Mouse (Mus musculus) forebrain, embryonic 11.5 days (tissue): ENCODE data around the gene Ficd. TPM values are rescaled to one million over a fixed set of nuclear protein-coding genes. Genes with fewer than 3 reads are reported as not detected.
"Not testable (repeated sequence)": the region's sequence is repeated elsewhere in the genome, so short reads cannot be mapped to it uniquely, and the experiment has no call there.

ENCODE experiments used
- ATAC-seq: fragments of 200-750 bp; cut with Nextera tagmentation; replicated peaks from 2 replicates; pipeline ENCODE4 v1.8.0; 2017; ENCODE audit warnings: moderate TSS enrichment; ENCODE audit not compliant: low FRiP score
- DNase-seq: peaks from one replicate; pipeline ENCODE4 v3.0.0-alpha.2; 2017; ENCODE audit warnings: low spot score
- H3K27ac ChIP-seq: fragments of 300-500 bp; sonication (generic); 2 replicates; pipeline ENCODE4 v1.5.1; 2014; ENCODE audit warnings: low read depth, low read length
- H3K27me3 ChIP-seq: fragments of 300-500 bp; sonication (generic); 2 replicates; pipeline ENCODE4 v1.6.1; 2014; ENCODE audit warnings: mild to moderate bottlenecking, low read length, mixed read lengths; ENCODE audit not compliant: control insufficient read depth, insufficient read depth
- H3K36me3 ChIP-seq: fragments of 300-500 bp; sonication (generic); 2 replicates; pipeline ENCODE4 v1.6.1; 2014; ENCODE audit warnings: mild to moderate bottlenecking, low read length, moderate library complexity, mixed read lengths; ENCODE audit not compliant: control insufficient read depth, insufficient read depth
- H3K4me1 ChIP-seq: fragments of 300-500 bp; sonication (generic); replicated peaks from 2 replicates; pipeline ENCODE4 v1.6.1; 2014; ENCODE audit warnings: low read length, mixed read lengths; ENCODE audit not compliant: control insufficient read depth, insufficient read depth
- H3K4me2 ChIP-seq: fragments of 300-500 bp; sonication (generic); 2 replicates; pipeline ENCODE4 v1.6.1; 2014; ENCODE audit warnings: low read depth, mild to moderate bottlenecking, low read length, moderate library complexity, mixed read lengths; ENCODE audit not compliant: severe bottlenecking
- H3K4me3 ChIP-seq: fragments of 300-500 bp; sonication (generic); 2 replicates; pipeline ENCODE4 v1.5.1; 2014; ENCODE audit warnings: low read depth, low read length
- H3K9ac ChIP-seq: fragments of 300-500 bp; sonication (generic); 2 replicates; pipeline ENCODE4 v1.6.1; 2014; ENCODE audit warnings: low read length
- H3K9me3 ChIP-seq: fragments of 300-500 bp; sonication (generic); 2 replicates; pipeline ENCODE4 v1.6.1; 2016; ENCODE audit warnings: low read length, mixed read lengths; ENCODE audit not compliant: control insufficient read depth
- WGBS: fragments of 180-500 bp; shearing (Covaris S2); extraction: QIAGEN DNeasy Blood & Tissue Kit; methylation state at CpG from one replicate; pipeline ENCODE4 v1.1.7; 2014; 5-methylcytosine and 5-hydroxymethylcytosine counted together
- polyA plus RNA-seq: library from polyadenylated mRNA; unstranded; fragments of >200 nt; fragmentation: Nextera tagmentation; extraction: Ambion mirVana; gene quantifications from 2 replicates; pipeline ENCODE4 v1.2.1, GENCODE M21; 2014

The Ficd gene
- polyA plus RNA-seq, 1 experiment from 2014 or later, result 4.6 TPM

DNA sequence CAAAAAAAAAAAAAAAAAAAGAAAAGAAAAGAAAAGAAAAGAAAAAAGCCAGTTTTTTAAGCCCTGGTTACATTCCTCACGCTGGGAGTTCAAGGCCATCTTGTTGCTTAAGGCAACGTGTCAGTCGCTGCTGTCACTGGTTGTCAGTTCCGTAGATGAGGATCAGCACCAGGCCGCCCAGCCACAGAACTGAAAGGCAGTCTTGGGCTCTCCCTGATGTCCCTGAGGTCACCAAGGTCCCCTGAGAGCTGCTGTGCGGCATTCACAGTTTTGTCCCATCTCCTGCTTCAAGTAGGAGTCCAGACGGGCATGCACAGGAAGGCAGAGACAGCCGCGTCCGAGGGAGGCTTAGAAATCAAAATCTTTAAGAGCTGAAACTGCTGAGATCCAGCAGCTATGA, 40.0 kb downstream of the Ficd start:
- no peak overlapping the region for H3K4me3 ChIP-seq
- DNase-seq (no peak), ATAC-seq (no peak)
- H3K4me1 ChIP-seq, result no peaks in the 10 kb centered on the region
- no peak overlapping the region for H3K27ac ChIP-seq
- no peaks in the 10 kb centered on the region for H3K9me3 ChIP-seq
- peaks cover 7% of the 10 kb centered on the region; the same call in 1 of the 2 replicates for H3K36me3 ChIP-seq
- no peaks in the 10 kb centered on the region for H3K27me3 ChIP-seq
- WGBS, result 92% methylated on average over 10 of the region's 10 CpGs
- H3K4me2 ChIP-seq, result no peak overlapping the region
- no peak overlapping the region for H3K9ac ChIP-seq

DNA sequence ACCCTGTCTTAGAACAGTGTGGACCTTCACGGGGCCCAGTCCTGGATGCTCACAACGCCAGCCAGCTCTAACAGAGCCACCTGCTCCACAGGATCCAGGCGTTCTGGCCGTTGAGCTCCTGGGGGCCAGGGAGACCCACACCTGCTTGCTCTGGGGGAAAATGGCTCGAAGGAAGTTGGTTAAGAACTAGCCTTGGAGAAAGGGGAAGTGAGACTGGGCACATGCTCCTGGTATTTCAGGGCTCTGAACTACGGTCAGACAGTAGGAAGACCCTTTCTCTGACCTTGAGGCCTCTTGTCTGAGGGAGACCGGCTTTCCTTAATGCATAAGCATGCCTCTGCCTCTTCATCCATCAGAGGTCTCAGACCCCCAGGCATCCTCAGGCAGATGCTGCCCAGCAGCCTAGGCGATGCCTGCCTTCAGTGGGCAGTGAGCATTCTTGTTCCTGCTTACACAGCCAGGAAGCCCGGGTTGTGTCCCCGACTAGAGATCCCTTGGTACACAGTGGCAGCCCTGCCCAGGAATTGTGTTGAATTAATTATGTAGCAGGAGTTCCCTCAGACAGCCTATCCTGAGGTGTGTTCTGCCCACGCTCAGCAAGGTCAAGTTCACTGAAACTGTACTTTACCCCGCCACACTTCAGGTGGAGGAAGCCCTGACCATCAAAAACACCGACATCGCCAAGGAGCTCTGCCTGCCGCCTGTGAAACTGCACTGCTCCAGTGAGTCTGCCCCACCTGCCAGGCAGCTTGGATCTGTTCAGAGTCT, 40.7 kb downstream of the Ficd start:
- Histone ChIP-seq H3K4me3 (no peak overlapping the region), H3K9me3 (no peaks in the 10 kb centered on the region), H3K4me2 (no peak overlapping the region), H3K36me3 (peaks cover 7% of the 10 kb centered on the region; the same call in 1 of the 2 replicates), H3K4me1 (no peaks in the 10 kb centered on the region), H3K27ac (no peak overlapping the region), H3K9ac (no peak overlapping the region), H3K27me3 (no peaks in the 10 kb centered on the region)
- no peak for DNase-seq
- no peak for ATAC-seq
- WGBS, result 93% methylated on average over 15 of the region's 15 CpGs

DNA sequence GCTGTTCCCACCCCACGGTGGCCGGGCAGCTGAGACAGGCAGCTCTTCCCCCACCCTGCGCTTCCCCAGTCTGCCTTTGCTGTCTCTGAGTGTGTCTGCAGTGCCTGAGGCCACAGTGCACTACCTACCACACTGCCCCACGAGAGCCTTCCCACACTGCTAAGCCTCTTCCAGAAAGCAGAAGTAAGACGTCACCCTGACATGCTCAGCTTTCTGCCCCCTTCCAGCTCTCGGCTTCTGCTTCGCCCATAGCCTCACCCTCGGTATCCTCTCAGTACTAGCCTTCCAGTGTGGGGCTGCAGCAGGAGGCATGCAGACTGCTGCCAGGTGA, 41.3 kb downstream of the Ficd start:
- no peak overlapping the region for H3K27ac ChIP-seq
- H3K4me2 ChIP-seq, result no peak overlapping the region
- no peak for ATAC-seq
- H3K27me3 ChIP-seq, result no peaks in the 10 kb centered on the region
- DNase-seq, result no peak
- no peaks in the 10 kb centered on the region for H3K4me1 ChIP-seq
- no peak overlapping the region for H3K4me3 ChIP-seq
- no peak overlapping the region for H3K9ac ChIP-seq
- WGBS, result 88% methylated on average over 8 of the region's 8 CpGs
- H3K36me3 ChIP-seq, result peaks cover 7% of the 10 kb centered on the region; the same call in 1 of the 2 replicates
- no peaks in the 10 kb centered on the region for H3K9me3 ChIP-seq

DNA sequence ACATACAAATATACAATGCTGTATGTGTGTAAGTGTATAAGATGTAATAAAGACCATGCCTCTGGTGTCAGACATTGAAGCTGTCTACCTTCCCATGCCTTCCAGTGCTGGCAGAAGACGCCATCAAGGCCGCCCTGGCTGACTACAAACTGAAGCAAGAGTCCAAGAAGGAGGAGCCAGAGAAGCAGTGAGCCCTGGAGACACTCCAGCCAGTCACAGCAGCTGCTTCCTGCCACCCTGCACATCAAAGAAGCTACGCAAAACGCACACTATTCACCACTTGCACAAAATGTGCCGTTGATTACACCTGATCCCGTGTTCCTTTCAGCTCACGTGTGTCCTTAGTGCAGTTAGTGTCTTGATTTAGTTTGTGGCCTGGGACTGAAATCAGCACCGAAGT, 42.1 kb downstream of the Ficd start:
- not testable (repeated sequence) for H3K4me2 ChIP-seq, H3K36me3 ChIP-seq, DNase-seq, H3K9me3 ChIP-seq, H3K4me3 ChIP-seq, H3K9ac ChIP-seq, H3K27me3 ChIP-seq, H3K27ac ChIP-seq, H3K4me1 ChIP-seq, ATAC-seq
- WGBS, result 92% methylated on average over 8 of the region's 8 CpGs

DNA sequence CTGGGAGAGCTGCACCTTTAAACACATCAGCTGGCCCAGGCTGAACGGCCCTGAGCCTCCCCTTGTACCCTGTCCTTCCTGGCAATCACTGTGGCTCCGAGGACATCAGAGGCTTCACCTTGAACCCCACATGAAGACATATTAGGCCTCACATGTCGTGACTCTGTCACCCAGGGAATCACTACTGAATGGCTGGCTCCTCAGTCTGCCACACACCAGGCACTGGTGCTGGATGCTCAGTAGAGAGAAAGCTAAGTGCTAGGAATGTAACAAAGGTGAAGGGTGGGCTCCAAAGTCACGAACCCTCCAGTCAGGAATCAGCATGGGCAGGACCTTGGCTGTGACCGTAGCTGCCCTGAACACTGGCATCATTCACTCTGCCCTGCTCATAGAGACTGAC, 44.0 kb downstream of the Ficd start:
- DNase-seq (no peak), ATAC-seq (no peak)
- 86% methylated on average over 5 of the region's 5 CpGs for WGBS
- H3K36me3 ChIP-seq, result peaks cover 7% of the 10 kb centered on the region; the same call in 1 of the 2 replicates
- no peak overlapping the region for H3K4me3 ChIP-seq
- H3K9me3 ChIP-seq, result no peaks in the 10 kb centered on the region
- H3K4me1 ChIP-seq, result no peaks in the 10 kb centered on the region; the same call in 1 of the 2 replicates
- no peak overlapping the region for H3K9ac ChIP-seq
- H3K27me3 ChIP-seq, result no peaks in the 10 kb centered on the region
- H3K27ac ChIP-seq, result no peak overlapping the region
- no peak overlapping the region for H3K4me2 ChIP-seq

DNA sequence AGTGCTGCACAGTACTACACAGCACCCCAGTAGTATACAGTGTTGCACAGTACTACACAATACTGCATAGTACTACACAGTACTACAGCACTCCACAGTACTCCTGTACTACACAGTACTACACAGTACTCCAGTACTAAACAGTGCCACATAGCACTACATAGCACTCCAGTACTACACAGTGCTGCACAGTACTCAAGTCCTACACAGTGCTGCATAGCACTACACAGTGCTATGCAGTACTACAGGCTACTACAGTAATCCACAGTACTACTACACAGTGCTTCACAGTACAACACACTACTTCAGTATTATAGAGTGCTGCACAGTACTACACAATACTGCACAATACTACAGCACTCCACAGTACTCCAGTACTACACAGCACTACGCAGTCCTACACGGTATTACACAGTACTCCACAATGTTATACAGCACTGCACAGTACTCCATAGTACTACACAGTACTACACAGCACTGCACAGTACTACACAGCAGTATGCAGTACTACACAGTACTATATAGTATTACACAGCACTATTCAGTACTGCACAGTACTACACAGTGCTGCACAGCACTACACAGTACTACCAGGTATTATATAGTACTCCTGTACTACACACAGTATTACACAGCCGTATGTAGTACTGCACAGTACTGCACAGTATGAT, 44.6 kb downstream of the Ficd start:
- H3K9ac ChIP-seq, result no peak overlapping the region
- WGBS, result 91% methylated on average over 3 of the region's 3 CpGs
- DNase-seq, result no peak
- no peak for ATAC-seq
- H3K27me3 ChIP-seq, result no peaks in the 10 kb centered on the region
- no peaks in the 10 kb centered on the region for H3K9me3 ChIP-seq
- H3K27ac ChIP-seq, result no peak overlapping the region
- no peak overlapping the region for H3K4me3 ChIP-seq
- H3K4me1 ChIP-seq, result no peaks in the 10 kb centered on the region; the same call in 1 of the 2 replicates
- H3K4me2 ChIP-seq, result no peak overlapping the region
- peaks cover 7% of the 10 kb centered on the region; the same call in 1 of the 2 replicates for H3K36me3 ChIP-seq

DNA sequence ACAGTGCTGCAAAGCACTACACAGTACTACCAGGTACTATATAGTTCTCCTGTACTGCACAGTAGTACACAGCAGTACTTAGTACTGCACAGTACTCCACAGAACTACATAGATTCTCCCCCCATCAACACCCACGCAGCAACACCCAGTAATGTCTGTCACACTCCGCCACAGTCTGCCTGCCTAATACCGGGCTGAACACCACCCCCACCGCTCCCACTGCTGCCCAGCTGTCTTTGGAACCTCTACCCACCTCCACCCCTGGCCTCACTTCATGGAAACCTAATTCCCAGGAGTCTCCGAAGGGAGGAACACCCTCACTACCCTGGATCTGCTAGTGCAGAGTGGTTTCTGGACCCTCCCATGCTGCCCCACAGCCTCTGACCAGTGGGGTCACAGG, 45.2 kb downstream of the Ficd start:
- Histone ChIP-seq H3K4me2 (no peak overlapping the region), H3K27me3 (no peaks in the 10 kb centered on the region), H3K4me1 (no peaks in the 10 kb centered on the region; the same call in 1 of the 2 replicates), H3K4me3 (no peak overlapping the region), H3K9ac (no peak overlapping the region), H3K27ac (no peak overlapping the region), H3K36me3 (peaks cover 7% of the 10 kb centered on the region; the same call in 1 of the 2 replicates), H3K9me3 (no peaks in the 10 kb centered on the region)
- ATAC-seq (no peak), DNase-seq (no peak)
- WGBS, result 93% methylated on average over 5 of the region's 5 CpGs

DNA sequence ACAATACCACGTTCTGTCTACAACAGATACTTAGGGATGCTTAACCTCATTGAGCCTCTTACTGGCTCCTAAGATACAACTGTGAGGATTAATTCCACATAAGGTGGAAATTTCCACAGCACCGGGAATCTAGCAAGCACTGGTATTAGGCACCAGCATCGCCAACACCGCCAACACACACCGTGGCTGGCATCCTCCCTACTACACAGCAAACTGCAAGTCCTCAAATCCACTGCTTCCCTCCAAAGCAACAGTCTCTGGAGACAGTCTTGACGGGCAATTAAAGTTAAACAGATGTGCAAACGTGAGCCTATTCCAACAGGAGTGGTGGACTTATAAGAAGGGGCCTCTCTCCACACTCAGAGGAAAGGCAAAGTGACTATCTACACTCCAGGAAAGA, 45.7 kb downstream of the Ficd start:
- no peak for ATAC-seq
- H3K27ac ChIP-seq, result no peak overlapping the region
- no peak overlapping the region for H3K4me3 ChIP-seq

More for the DNA sequence above, 45.7 kb downstream of the Ficd start:
- no peaks in the 10 kb centered on the region for H3K27me3 ChIP-seq
- H3K9ac ChIP-seq, result no peak overlapping the region
- WGBS, result 89% methylated on average over 7 of the region's 7 CpGs
- H3K4me2 ChIP-seq, result no peak overlapping the region
- DNase-seq, result no peak
- no peaks in the 10 kb centered on the region for H3K9me3 ChIP-seq
- no peaks in the 10 kb centered on the region; the same call in 1 of the 2 replicates for H3K4me1 ChIP-seq
- peaks cover 4% of the 10 kb centered on the region; the same call in 1 of the 2 replicates for H3K36me3 ChIP-seq
